Mouse (Mus musculus): ENCODE results near the gene Galk1.
"Not testable (repeated sequence)": the region's sequence is repeated elsewhere in the genome, so short reads cannot be mapped to it uniquely, and the experiment has no call there.

Gene Galk1

DNA sequence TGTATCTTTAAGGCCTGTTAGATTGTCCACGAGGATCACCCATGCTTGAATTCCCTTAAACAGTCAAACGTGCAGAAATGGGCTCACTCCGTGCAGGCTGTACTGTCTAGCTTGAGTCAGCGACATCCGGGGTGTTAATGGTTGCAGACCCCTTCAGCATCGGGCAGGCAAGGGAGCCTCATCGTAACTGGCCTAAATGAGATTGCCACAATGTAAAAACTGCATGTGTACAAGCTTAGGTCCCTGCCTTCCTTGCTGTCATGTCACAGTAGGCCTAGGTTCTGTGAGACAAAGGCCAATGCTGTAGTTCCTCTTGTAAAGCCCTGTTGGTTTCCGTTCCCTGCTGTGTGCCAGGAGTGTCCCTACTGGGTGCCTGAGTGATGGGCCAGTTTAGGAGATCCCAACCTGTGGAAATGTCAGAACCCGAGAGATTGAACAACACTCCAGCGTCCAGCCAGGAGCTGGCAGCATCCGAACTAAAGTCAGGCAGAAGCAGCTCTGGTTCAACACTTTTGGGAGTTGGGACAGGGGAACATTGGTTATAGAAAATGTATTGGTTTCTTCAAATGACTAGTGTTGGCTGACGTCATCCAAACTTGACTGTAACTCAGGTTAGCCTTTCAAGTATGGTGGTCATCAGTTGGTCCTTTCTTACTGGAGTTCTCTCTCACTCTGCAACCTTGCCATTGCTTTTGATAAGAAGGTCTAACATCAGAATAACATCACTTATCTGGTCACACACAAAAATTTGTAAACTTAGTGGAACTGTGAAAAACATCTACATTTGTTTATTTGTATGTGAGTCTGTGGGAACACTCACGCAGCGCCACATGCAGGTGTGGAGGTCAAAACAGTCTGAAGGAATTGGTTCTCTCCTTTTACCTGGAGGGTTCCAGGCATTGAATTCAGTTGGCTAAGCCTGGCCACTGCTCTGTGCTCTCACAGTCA lies 18.7 kb upstream of the Galk1 start:
- CTCF ChIA-PET, result interaction anchor here (0.7 kb wide), 1 partner anchor 43 kb away, joined by 4 read pairs; no protein-coding TSS in a partner anchor

DNA sequence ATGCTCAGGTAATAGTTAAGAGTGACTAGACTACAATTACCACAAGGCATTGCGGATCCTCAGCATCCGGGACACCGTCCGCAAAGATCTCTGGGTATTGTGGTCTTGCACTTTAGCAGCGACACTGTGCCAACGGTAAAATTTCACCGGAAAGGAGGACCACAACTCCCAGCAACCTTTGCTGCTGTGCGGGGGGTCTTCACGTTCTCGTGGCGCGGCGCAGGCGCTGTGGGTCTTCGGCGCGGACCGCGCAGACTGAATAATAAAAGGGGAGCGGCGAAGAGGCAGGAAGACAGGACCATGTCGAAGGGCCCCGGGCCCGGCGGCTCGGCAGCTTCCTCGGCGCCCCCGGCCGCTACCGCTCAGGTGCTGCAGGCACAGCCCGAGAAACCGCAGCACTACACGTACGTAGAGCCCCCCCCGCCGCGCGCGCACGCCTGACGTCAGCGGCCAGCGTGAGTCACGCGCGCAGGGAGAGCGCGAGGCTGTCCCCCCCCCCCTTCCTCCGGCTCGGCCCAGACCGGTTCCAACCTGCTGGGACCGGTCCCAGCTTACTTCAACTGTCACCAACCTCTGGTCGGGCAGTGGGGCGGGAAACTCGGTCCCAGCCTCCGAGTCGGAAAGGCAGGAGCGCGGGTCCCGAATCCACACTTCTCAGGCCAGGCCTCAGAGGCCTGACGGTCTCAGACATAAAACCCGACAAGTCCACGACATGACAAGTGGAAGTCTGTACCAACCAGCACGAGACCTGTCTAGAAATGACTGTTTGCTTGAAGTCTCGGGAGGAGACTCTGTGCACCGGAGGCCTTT lies 17.8 kb upstream of the Galk1 start, which contains the start of gene Unk:
Gene Unk (plus strand): TSS at position 235 of the 810 bp plus-strand sequence.
- CTCF ChIA-PET, result no interaction called here

DNA sequence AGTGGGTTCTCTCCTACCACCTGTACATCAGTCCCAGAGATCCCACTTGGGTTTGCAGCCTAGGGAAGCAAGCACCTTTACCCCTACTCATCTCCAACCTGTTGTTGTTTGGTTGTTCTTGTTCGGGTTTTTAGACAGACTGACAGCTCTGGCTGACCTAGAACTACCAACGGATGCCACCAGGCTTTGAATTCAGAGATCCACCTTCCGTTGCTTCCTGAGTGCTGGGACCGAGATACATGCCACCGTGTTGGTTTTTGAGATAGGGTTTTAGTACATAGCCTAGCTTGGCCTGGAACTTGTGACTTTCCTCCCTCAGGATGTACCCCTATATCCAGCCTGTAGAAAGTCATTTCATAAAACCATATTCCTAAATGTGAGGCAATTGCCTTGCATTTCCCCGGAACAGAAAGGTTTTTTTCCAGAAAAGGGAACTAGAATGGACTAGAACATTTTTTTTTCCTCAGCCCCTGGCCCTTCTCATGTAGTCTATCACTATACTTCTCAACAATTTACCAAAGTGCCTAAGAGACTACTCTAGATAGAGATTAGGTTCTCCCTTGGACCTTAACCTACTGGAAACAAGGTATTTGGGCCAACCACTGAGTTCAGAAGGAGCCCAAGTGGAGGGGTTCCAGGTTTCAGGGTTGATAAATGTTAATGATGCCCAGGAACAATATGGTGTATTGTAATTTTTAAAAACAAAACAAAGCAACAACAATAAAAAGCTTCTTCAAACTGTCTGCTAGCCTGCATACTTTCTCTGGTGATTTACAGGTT lies 16.8 kb upstream of the Galk1 start:
- CTCF ChIA-PET, result no interaction called here

DNA sequence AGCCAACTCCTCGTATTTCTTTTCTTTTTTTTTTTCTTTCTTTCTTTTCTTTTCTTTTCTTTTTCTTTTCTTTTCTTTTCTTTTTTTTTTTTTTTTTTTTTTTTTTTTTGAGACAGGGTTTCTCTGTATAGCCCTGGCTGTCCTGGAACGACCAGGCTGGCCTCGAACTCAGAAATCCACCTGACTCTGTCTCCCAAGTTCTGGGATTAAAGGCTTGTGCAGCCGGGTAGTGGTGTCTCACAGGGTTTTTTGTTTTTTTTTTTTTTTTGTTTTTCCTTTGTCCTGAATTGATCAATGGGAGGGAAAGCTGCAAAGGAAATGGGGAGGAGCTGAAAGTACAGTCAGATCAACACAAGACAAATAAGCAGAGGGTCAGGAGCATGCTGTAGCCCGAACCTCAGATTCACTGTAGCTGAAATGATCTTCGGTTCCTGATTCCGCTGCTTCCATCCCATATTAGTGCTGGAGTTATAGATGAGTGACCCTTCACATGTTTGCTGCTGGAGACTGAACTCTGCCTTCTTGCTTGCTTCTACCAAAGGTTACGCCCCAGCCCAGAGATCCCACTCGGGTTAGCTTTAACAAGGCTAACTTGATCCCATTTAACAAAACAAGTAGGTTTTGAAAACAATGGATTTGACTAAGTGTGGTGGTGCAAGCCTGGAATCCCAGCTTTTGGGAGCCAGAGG lies 15.8 kb upstream of the Galk1 start:
- CTCF ChIA-PET, result interaction anchor here (0.7 kb wide), 1 partner anchor 614 kb away, joined by 8 read pairs; no protein-coding TSS in a partner anchor

DNA sequence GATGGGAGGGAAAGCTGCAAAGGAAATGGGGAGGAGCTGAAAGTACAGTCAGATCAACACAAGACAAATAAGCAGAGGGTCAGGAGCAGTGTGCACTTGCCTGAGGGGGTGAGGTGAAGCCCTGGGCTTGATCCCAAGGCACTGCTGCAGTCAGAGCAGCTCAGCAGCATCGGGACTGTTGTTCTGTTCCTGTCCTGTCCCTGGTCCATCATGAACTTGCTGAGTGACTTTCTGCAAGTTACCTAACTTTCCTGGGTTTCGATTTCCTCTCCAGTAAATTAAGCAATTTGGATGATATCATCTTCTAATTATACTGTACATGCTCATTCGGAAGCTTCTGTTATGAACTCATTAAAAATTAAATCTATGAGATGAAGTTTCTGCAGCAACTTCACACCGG lies 15.2 kb upstream of the Galk1 start, which contains the start of gene H3f3b:
Gene H3f3b (minus strand): TSS at position 207 of the 400 bp plus-strand sequence.
- CTCF ChIA-PET, result no interaction called here

GRCm38 (mm10) chr11:116025056-116025845 lies 12.7 kb upstream of the Galk1 start:
- CTCF ChIA-PET, result interaction anchor here (0.7 kb wide), 1 partner anchor 20 kb away, joined by 3 read pairs; no protein-coding TSS in a partner anchor

GRCm38 (mm10) chr11:116024356-116024808 lies 11.9 kb upstream of the Galk1 start:
- CTCF ChIA-PET, result no interaction called here

GRCm38 (mm10) chr11:116023771-116024355 lies 11.3 kb upstream of the Galk1 start:
- CTCF ChIA-PET, result no interaction called here

- CTCF ChIA-PET, result not testable (repeated sequence)
Observed at GRCm38 (mm10) chr11:116023074-116023770, 10.7 kb upstream of the Galk1 start.

- CTCF ChIA-PET, result interaction anchor here (0.7 kb wide), 1 partner anchor 112 kb away, joined by 4 read pairs; no protein-coding TSS in a partner anchor
Observed at GRCm38 (mm10) chr11:116022256-116022780, 9.8 kb upstream of the Galk1 start.

DNA sequence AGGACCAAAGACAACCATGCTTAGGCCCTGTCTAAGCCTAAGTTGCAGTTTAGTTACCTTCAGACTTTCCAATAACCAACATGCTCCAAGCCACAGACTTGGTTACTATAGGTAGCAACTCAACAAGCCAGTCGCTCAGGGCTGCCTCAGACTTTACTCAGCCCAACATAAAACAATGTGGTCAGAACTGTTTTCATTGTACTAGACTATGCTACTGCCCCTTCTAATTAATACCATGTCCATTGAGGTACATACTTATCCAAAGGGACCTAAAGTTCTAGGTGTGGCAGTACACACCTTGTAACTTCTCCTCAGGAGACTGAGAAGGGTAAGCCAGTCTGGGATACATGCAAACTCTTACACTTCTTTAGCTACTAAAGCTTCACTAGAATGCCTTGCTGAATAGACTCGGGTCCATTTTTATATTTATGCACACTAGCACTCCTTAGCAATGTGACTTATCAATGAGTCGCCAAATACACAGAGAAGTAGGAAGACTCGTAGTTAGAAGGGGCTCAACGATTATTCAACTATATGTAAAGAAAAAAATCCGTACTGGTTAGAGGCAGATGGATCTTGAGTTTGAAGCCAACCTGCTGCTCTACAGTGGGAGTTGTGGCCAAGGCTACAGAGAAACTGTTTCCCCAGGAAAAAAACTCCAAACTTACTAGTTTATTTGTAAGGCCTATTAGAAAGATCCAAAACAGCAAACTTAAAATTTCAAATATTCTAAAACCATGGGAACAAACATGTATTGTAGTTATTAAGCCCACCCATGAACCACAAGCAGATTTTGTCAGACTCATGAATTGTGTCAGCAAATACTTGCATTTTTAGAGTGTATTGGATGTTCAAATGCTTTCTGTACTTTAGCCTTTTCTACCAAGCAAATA lies 9.1 kb upstream of the Galk1 start:
- CTCF ChIA-PET, result interaction anchor here (0.6 to 0.7 kb wide), 4 partner anchors 11 to 433 kb away, joined by 3 to 12 read pairs (median 4); no protein-coding TSS in a partner anchor

- CTCF ChIA-PET, result interaction anchor here (0.5 to 0.8 kb wide), 6 partner anchors 12 to 434 kb away, joined by 3 to 12 read pairs (median 3); no protein-coding TSS in a partner anchor
Observed at GRCm38 (mm10) chr11:116020519-116020922, 8.0 kb upstream of the Galk1 start.

- CTCF ChIA-PET, result interaction anchor here (0.6 kb wide), 1 partner anchor 125 kb away, joined by 3 read pairs; no protein-coding TSS in a partner anchor
Observed at GRCm38 (mm10) chr11:116019976-116020411, 7.5 kb upstream of the Galk1 start.

DNA sequence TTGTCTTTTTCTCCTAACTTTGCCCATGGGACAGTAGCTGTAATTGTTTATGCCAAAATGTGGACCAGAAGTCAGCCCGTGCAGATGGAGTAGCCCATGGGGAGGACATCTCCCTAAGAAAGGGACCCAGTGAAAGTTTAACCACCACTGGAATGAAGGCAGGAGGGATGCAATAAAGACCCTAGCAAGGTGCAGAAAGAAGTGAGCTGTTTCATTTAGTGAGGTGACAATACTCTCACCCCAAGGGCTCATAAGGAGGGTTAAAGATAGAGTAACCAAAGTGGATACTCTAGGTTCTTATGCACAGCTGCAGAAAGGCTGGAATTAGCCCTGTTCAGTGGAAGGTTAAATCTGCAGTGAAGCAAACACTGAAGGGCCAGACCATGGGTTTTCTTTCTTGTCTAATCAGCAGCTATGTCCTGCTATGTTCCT lies 6.9 kb upstream of the Galk1 start:
- CTCF ChIA-PET, result no interaction called here

DNA sequence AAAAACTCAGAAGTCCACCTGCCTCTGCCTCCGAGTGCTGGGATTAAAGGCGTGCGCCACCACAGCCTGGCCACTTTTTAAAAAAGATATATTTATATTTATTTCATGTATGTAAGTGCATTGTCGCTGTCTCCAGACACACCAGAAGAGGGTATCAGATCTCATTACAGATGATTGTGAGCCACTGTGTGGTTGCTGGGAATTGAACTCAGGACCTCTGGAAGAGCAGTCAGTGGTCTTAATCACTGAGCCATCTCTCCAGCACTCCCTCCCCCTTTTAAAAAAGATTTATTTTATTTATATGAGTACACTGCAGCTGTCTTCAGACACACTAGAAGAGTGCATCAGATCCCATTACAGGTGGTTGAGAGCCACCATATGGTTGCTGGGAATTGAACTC lies 6.3 kb upstream of the Galk1 start:
- CTCF ChIA-PET, result not testable (repeated sequence)

GRCm38 (mm10) chr11:116018106-116018505 lies 5.6 kb upstream of the Galk1 start:
- CTCF ChIA-PET, result no interaction called here

DNA sequence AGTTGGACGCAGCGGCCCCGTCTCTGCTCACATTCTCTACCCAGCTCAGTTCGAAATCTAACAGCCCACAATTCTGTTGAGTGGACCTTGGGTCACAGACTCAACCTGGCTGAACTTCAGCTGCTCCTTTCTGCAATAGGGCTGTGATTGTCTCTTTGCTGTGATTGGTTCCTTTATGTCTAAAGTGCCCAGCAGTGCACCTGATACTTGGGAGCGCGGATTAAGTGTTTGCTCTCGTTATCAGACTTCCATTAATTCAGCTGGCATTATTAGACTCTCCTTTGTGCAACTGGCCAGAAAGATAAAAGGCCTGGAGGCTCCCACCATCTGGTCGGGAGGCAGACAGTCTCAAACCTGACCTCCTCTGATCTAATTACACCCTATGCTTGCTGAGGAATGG lies 2.3 kb upstream of the Galk1 start:
- CTCF ChIA-PET, result interaction anchor here (0.5 kb wide), 1 partner anchor 648 kb away, joined by 3 read pairs; no protein-coding TSS in a partner anchor
